Mouse (Mus musculus) hindbrain, embryonic 16.5 days (tissue): ENCODE measurements at regions not wholly inside any gene's neighbourhood (a gene's known extent, or its start where the extent isn't known, plus 50 kb on each side); places are given as distances from the start of the nearest gene placed in this dataset.
A peak's percentile ranks its signal among the peaks of the same experiment; 100 is the strongest.

ENCODE experiments used
- ATAC-seq: fragments of 200-750 bp; cut with Nextera tagmentation; 2 replicates; pipeline ENCODE4 v1.8.0; 2017; ENCODE audit warnings: moderate TSS enrichment, moderate library complexity
- H3K27ac ChIP-seq: fragments of 300-500 bp; sonication (generic); 2 replicates; pipeline ENCODE4 v1.5.1; 2014; ENCODE audit warnings: low read depth, mild to moderate bottlenecking, control low read depth, low read length, moderate library complexity
- H3K27me3 ChIP-seq: fragments of 300-500 bp; sonication (generic); replicated peaks from 2 replicates; pipeline ENCODE4 v1.6.1; 2014; ENCODE audit warnings: low read length; ENCODE audit not compliant: control insufficient read depth, insufficient read depth
- H3K36me3 ChIP-seq: fragments of 300-500 bp; sonication (generic); 2 replicates; pipeline ENCODE4 v1.6.1; 2014; ENCODE audit warnings: mild to moderate bottlenecking, low read length, moderate library complexity, mixed read lengths; ENCODE audit not compliant: control insufficient read depth, insufficient read depth
- H3K4me1 ChIP-seq: fragments of 300-500 bp; sonication (generic); 2 replicates; pipeline ENCODE4 v1.6.1; 2014; ENCODE audit warnings: low read depth, low read length; ENCODE audit not compliant: control insufficient read depth, insufficient read depth
- H3K4me2 ChIP-seq: fragments of 300-500 bp; sonication (generic); 2 replicates; pipeline ENCODE4 v1.6.1; 2014; ENCODE audit warnings: mild to moderate bottlenecking, low read length, control low read depth, moderate library complexity
- H3K4me3 ChIP-seq: fragments of 300-500 bp; sonication (generic); 2 replicates; pipeline ENCODE4 v1.5.1; 2014; ENCODE audit warnings: mild to moderate bottlenecking, low read length, control low read depth, moderate library complexity
- H3K9ac ChIP-seq: fragments of 300-500 bp; sonication (generic); 2 replicates; pipeline ENCODE4 v1.6.1; 2014; ENCODE audit warnings: low read depth, mild to moderate bottlenecking, control low read depth, low read length, moderate library complexity
- H3K9me3 ChIP-seq: fragments of 300-500 bp; sonication (generic); 2 replicates; pipeline ENCODE4 v1.6.1; 2014; ENCODE audit warnings: mild to moderate bottlenecking, low read length, moderate library complexity; ENCODE audit not compliant: control insufficient read depth
- WGBS: fragments of 180-500 bp; shearing (Covaris S2); extraction: QIAGEN DNeasy Blood & Tissue Kit; methylation state at CpG from one replicate; pipeline ENCODE4 v1.1.7; 2014; 5-methylcytosine and 5-hydroxymethylcytosine counted together

DNA sequence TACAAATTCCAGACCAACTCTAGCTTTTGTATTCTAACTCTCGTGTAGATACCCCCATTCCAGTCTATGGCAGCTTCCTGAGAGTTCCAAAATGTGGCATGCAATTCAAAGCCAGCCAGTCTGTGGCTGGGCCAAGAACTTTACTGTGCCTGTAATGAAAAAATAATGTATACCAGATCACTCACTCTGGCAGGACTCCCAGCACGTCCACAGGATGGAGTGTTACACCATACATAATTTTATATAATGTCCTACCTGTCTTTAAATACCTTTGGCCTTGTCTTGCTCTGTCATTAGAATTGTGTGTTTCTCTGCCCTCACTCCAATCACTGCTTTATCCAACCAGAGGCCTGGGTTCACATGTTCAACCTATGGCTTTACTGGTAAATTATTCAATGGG lies 301.8 kb downstream of the Ttll7 start:
- Histone ChIP-seq H3K9ac (no peak overlapping the region), H3K9me3 (no peaks in the 10 kb centered on the region), H3K4me2 (no peak overlapping the region), H3K4me1 (no peaks in the 10 kb centered on the region), H3K4me3 (no peak overlapping the region), H3K27ac (no peak overlapping the region), H3K36me3 (no peaks in the 10 kb centered on the region), H3K27me3 (no peaks in the 10 kb centered on the region)
- WGBS: 65% methylated on average over 2 of the region's 2 CpGs
- no peak; the same call in 1 of the 2 replicates for ATAC-seq

- Histone ChIP-seq H3K4me1 (peaks cover 2% of the 10 kb centered on the region; the same call in 1 of the 2 replicates), H3K27ac (no peak overlapping the region), H3K4me3 (no peak overlapping the region), H3K9ac (no peak overlapping the region), H3K36me3 (no peaks in the 10 kb centered on the region), H3K27me3 (no peaks in the 10 kb centered on the region), H3K9me3 (no peaks in the 10 kb centered on the region), H3K4me2 (no peak overlapping the region)
- WGBS: 80% methylated on average over 10 of the region's 10 CpGs
- ATAC-seq: 0 out of 2 replicates have a peak, but pooled peaks have one; percentile 17
These were observed 311.0 kb downstream of the Ttll7 start for GRCm38 (mm10) chr3:147163126-147163525.

DNA sequence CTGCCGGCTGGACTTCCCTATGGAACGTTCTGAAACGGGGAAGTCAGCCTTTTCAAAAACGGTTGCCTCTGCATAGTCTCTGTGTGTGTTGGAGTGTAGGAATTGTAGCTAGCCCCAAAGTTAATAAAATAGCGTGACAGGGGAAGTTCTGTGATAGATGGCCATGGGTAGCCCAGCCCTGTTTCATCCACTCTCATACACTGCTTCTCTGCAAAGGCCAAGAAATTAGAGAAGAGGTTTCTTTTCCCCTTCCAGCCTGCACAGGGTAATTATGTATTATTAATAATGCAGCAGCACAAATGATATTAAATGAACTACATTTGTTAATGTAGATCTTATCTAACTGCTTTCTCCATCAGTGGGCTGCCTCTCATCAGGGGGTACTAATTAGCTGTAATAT lies 311.4 kb downstream of the Ttll7 start:
- Histone ChIP-seq H3K4me1 (peaks cover 2% of the 10 kb centered on the region; the same call in 1 of the 2 replicates), H3K27ac (no peak overlapping the region), H3K27me3 (no peaks in the 10 kb centered on the region), H3K36me3 (no peaks in the 10 kb centered on the region), H3K9me3 (no peaks in the 10 kb centered on the region), H3K4me3 (no peak overlapping the region), H3K9ac (no peak overlapping the region), H3K4me2 (no peak overlapping the region)
- peak; percentile 75 for ATAC-seq
- WGBS: 73% methylated on average over 5 of the region's 5 CpGs

- no peak for ATAC-seq
These were observed 312.8 kb downstream of the Ttll7 start for GRCm38 (mm10) chr3:147164931-147165330.

GRCm38 (mm10) chr3:147166555-147166954 lies 314.4 kb downstream of the Ttll7 start:
- 60% methylated on average over 5 of the region's 5 CpGs for WGBS
- ATAC-seq: no peak
- Histone ChIP-seq H3K4me3 (no peak overlapping the region), H3K27ac (no peak overlapping the region), H3K4me2 (no peak overlapping the region), H3K27me3 (no peaks in the 10 kb centered on the region), H3K9ac (no peak overlapping the region), H3K9me3 (no peaks in the 10 kb centered on the region), H3K36me3 (no peaks in the 10 kb centered on the region), H3K4me1 (peaks cover 2% of the 10 kb centered on the region; the same call in 1 of the 2 replicates)

More at GRCm38 (mm10) chr3:147164931-147165330, 312.8 kb downstream of the Ttll7 start:
- no peak overlapping the region for H3K9ac ChIP-seq
- 88% methylated on average over 6 of the region's 6 CpGs for WGBS
- H3K4me3 ChIP-seq: no peak overlapping the region
- H3K36me3 ChIP-seq: no peaks in the 10 kb centered on the region
- H3K9me3 ChIP-seq: no peaks in the 10 kb centered on the region
- no peaks in the 10 kb centered on the region for H3K27me3 ChIP-seq
- no peak overlapping the region for H3K27ac ChIP-seq
- H3K4me2 ChIP-seq: no peak overlapping the region
- peaks cover 2% of the 10 kb centered on the region; the same call in 1 of the 2 replicates for H3K4me1 ChIP-seq

DNA sequence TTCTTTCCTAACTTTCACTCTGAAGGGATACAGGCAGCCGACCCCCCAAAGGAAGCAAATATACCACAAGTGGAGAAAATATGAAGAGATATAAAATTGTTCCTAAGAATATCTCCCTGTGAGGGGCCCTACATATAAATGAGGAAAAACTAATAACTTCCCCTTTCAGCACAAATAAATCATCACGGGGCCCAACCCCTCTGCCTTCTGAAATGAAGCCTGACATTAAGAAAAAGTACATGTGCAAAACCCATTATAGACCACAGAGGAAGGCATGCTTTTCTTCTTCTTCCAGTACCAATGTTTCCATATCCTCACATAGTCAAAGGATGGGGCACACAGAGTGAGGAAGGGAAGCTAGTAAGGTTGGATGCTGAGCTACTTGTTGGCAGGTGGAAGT lies 317.0 kb downstream of the Ttll7 start:
- no peak overlapping the region for H3K4me3 ChIP-seq
- no peaks in the 10 kb centered on the region for H3K4me1 ChIP-seq
- H3K27me3 ChIP-seq: no peaks in the 10 kb centered on the region
- WGBS: 83% methylated on average over 2 of the region's 2 CpGs
- H3K9me3 ChIP-seq: no peaks in the 10 kb centered on the region
- H3K36me3 ChIP-seq: no peaks in the 10 kb centered on the region
- no peak overlapping the region for H3K27ac ChIP-seq
- ATAC-seq: no peak
- H3K9ac ChIP-seq: no peak overlapping the region
- no peak overlapping the region for H3K4me2 ChIP-seq

DNA sequence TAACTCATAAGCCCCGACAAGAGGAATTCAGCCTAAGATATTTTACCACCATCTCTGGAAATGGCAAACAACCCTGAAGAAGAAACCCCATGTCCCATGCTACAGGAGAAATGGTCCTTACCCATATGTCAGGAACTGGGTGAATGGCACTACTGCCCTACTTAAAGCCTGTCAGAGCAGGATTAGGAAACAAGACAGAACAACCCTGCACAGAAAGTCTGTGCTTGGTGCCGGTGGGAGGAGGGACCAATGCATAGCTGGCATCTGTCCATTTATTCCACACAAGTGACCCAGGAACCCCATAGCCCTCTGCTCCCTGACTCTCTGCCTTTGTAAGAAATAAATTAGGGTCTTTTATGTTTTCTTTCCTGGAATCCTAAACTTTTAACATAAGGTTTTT lies 317.9 kb downstream of the Ttll7 start:
- H3K9ac ChIP-seq: no peak overlapping the region
- H3K4me1 ChIP-seq: no peaks in the 10 kb centered on the region
- no peaks in the 10 kb centered on the region for H3K9me3 ChIP-seq
- ATAC-seq: no peak
- no peaks in the 10 kb centered on the region for H3K36me3 ChIP-seq
- no peaks in the 10 kb centered on the region for H3K27me3 ChIP-seq
- H3K27ac ChIP-seq: no peak overlapping the region
- no peak overlapping the region for H3K4me2 ChIP-seq
- 85% methylated on average over 2 of the region's 2 CpGs for WGBS
- no peak overlapping the region for H3K4me3 ChIP-seq

DNA sequence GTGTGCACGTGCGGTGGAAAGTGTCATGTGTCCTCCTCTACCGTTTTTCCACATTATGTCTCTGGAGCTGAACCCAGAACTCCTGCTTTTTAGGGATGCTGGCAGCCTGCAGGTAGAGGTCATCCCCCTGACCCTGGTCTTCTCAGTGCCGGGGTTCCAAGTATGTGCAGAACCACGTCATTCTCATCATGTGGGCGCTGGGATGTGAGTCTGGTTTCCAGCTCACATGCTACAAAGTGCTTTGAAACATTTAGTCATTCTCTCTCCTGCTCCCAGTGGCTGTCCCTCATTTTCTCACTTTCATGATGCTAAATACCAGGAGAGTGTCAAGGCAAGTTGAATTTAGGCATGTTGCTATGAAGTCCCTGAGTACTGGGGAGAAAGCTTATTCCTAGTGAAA lies 326.6 kb downstream of the Ttll7 start:
- Histone ChIP-seq H3K9me3 (no peaks in the 10 kb centered on the region), H3K9ac (no peak overlapping the region), H3K27me3 (no peaks in the 10 kb centered on the region), H3K4me2 (no peak overlapping the region), H3K27ac (no peak overlapping the region), H3K4me1 (peaks cover 18% of the 10 kb centered on the region), H3K4me3 (no peak overlapping the region), H3K36me3 (no peaks in the 10 kb centered on the region)
- ATAC-seq: no peak
- 83% methylated on average over 6 of the region's 6 CpGs for WGBS

DNA sequence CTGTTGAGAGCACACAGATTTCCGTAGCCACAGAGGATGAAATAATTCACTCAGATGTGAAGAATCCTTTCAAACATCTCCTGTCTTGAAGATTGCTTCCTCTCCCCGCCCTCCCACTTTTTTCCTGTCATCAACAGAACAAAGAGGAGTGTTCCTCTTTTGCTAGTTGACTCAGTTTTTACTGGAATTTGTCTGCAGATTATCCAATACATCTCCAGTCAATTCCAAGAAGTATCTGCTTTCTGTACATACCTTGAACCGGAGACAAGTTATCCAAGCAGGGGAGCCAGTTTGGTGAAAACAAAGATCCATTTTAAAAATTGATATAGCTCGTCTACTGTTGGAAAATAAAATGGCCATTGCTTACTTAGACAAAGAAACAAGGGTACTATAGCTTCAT lies 328.5 kb downstream of the Ttll7 start:
- H3K4me2 ChIP-seq: no peak overlapping the region
- H3K4me1 ChIP-seq: peaks cover 18% of the 10 kb centered on the region
- no peaks in the 10 kb centered on the region for H3K36me3 ChIP-seq
- H3K4me3 ChIP-seq: no peak overlapping the region
- ATAC-seq: no peak
- no peak overlapping the region for H3K27ac ChIP-seq
- H3K27me3 ChIP-seq: no peaks in the 10 kb centered on the region
- H3K9ac ChIP-seq: no peak overlapping the region
- 47% methylated on average over 4 of the region's 4 CpGs for WGBS
- no peaks in the 10 kb centered on the region for H3K9me3 ChIP-seq
